Mouse (Mus musculus): ENCODE data around the gene Sparcl1. TPM values are rescaled to one million over a fixed set of nuclear protein-coding genes. Genes with fewer than 3 reads are reported as not detected.

Gene Sparcl1
- 92.0 TPM for polyA plus RNA-seq (2014; fragmentation: Illumina TruSeq; extraction: RNeasy Lipid Tissue Mini Kit (QIAGEN cat#74804); ENCODE audit: low read depth, low replicate concordance)

GRCm38 (mm10) chr5:104113491-104114172 lies at the start of gene Sparcl1:
Gene Sparcl1 (minus strand): TSS chr5:104113733.

GRCm38 (mm10) chr5:104077508-104077907 lies 36.0 kb downstream of the Sparcl1 start, which contains the start of gene Gm17660:
Gene Gm17660 (minus strand): TSS chr5:104077608.

GRCm38 (mm10) chr5:104046256-104047199 lies 67.0 kb downstream of the Sparcl1 start, which contains the start of gene Nudt9:
Gene Nudt9 (plus strand): TSS chr5:104046306.

Other genes with a start within 250 kb of the Sparcl1 start
- gene Klhl8, start 202.5 kb downstream of the Sparcl1 start, polyA plus RNA-seq (2014; fragmentation: Illumina TruSeq; extraction: RNeasy Lipid Tissue Mini Kit (QIAGEN cat#74804); ENCODE audit: low read depth, low replicate concordance), result 11.5 TPM
- not detected for gene Hsd17b13, start 136.3 kb downstream of the Sparcl1 start, polyA plus RNA-seq (2014; fragmentation: Illumina TruSeq; extraction: RNeasy Lipid Tissue Mini Kit (QIAGEN cat#74804); ENCODE audit: low read depth, low replicate concordance)
- 71.8 TPM for gene Hsd17b11, start 91.8 kb downstream of the Sparcl1 start, polyA plus RNA-seq (2014; fragmentation: Illumina TruSeq; extraction: RNeasy Lipid Tissue Mini Kit (QIAGEN cat#74804); ENCODE audit: low read depth, low replicate concordance)
- 13.8 TPM for gene Nudt9, start 67.4 kb downstream of the Sparcl1 start, polyA plus RNA-seq (2014; fragmentation: Illumina TruSeq; extraction: RNeasy Lipid Tissue Mini Kit (QIAGEN cat#74804); ENCODE audit: low read depth, low replicate concordance)
- not detected for gene Gm17660, start 36.1 kb downstream of the Sparcl1 start, polyA plus RNA-seq (2014; fragmentation: Illumina TruSeq; extraction: RNeasy Lipid Tissue Mini Kit (QIAGEN cat#74804); ENCODE audit: low read depth, low replicate concordance)
- not detected for gene Dspp, start 57.0 kb upstream of the Sparcl1 start, polyA plus RNA-seq (2014; fragmentation: Illumina TruSeq; extraction: RNeasy Lipid Tissue Mini Kit (QIAGEN cat#74804); ENCODE audit: low read depth, low replicate concordance)
- not detected for gene Dmp1, start 88.9 kb upstream of the Sparcl1 start, polyA plus RNA-seq (2014; fragmentation: Illumina TruSeq; extraction: RNeasy Lipid Tissue Mini Kit (QIAGEN cat#74804); ENCODE audit: low read depth, low replicate concordance)
- gene Ibsp, start 185.4 kb upstream of the Sparcl1 start, polyA plus RNA-seq (2014; fragmentation: Illumina TruSeq; extraction: RNeasy Lipid Tissue Mini Kit (QIAGEN cat#74804); ENCODE audit: low read depth, low replicate concordance), result 5.8 TPM
- gene Mepe, start 211.6 kb upstream of the Sparcl1 start, polyA plus RNA-seq (2014; fragmentation: Illumina TruSeq; extraction: RNeasy Lipid Tissue Mini Kit (QIAGEN cat#74804); ENCODE audit: low read depth, low replicate concordance), result not detected

All from adrenal gland, adult 10 weeks (tissue).